Mouse (Mus musculus): ENCODE measurements around the gene Gm20498.

Gm20498 gene

DNA sequence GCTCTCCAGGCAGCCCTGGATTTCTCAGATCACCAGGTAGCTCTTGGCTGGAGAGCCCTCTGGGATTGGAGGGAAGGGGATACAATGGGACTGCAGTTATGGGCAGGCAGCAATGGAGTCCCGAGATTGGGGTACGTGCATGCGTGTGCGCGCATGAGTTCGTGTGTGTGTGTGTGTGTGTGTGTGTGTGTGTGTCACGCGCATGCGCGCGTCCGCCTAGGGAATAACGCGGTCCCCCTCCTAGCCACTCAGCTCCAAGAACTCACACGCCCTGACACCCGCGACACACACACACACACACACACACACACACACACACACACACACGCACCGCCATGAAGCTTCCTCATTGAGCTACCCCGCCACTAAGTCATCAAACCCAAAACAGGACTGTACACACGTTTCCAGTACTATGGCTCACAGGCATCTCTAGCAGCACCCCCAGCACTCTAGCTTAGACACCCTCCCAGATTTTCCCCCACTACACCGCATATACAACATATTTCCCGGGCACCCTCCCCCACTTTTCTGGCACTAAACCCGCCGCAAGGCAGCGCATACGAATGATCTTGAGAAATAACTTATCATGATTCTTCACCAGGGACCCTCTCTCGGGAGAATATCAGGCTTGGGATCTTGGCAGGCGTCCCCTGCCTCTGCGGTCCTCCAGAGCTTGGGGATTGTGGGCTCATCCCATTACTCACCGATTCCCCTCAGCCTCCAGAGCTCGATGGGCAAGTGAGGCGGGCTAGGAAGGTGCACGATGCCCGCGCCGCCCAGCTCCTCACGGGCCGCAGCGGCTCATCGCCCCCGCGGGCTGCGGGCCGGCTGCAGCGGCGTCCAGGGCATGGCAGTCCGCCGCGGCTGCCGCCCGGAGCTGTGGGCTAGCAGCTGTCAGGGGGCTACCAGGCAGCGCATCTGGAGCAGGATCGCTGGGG is 200.5 kb downstream of the Gm20498 start:
- DNase-seq, result no peak

DNA sequence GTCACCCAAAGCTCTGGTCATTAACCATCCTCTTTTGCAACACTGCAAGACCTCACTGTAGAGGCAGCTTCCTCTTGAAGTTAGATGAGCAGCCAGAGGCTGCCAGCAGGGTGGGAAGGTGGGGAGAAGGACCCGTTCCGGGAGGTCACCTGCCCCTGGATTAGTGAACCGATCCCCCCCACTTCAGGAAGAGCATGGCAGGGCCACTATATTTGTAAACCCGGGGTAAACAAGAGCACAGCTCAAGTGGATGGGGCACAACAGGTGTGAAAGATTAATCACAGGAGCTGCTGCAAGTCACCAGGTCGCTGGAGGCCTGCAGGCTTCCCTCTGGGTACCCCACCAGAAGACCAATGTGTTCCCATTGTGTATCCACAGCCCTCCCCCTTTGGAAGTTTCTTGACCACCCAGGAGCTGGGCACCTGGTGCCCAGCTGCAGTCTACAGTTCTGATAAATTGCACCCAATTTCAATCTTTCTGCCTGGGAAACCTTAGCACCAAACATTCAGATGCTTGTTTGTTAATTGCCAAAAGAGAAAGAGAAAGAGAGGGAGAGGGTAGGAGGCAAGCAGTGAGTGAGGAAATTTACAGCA is 201.6 kb downstream of the Gm20498 start:
- no peak for DNase-seq

DNA sequence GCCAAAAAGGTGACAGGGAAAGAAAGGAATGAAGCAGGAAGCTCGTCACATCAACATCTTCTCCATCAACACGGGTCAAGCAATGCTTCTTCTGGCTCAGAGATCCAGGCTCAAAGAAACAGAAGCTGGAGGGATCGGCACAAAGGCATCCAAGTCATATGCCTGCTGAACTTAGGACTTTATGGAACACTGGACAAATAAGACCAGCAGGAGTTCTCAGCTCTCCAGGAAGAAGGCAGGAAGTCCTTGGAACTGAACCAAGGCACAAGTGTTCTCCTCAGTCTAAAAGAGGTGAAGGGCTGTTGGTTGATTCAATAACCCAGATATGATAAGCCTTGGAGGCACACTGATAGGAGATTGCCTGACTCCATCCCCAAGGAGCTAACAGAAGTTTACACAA is 207.7 kb downstream of the Gm20498 start:
- no peak for DNase-seq

DNA sequence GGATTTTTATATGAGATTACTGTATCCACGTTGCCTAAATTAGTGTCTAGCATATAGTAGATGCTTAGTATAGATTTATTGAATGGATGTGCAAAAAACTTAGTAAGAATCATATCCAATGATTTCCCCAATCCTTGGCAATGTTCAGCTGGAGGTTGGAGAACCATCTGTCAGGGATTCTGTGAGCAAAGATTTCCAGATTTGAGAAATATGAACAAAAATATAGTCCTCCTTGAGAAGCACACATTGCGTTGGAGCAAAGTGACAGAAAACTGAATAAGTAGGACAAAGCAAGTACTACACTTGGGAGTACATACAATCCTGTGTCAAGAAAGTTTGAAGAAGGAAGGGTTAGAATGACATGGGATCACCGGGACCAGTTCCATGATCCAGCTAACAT is 208.6 kb downstream of the Gm20498 start:
- no peak for DNase-seq

DNA sequence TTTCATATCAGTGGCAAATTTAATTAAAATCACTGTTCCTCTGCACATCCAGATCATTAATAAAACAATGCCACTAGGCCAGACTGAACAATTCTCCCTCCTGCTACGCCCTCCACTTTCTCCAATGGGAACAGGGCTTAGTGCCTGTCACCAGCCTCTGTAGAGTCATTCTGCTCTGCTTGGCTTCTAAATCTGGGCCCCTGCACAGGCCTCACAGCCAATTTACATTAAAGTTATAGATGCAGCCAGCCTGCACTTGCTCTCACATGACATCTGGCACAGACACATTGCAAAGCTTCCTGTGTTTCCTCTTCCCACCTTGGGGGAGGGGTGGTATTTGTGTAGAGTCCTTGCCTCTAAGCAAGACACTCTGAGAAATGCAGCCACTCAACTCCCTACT is 211.7 kb downstream of the Gm20498 start:
- DNase-seq, result no peak

DNA sequence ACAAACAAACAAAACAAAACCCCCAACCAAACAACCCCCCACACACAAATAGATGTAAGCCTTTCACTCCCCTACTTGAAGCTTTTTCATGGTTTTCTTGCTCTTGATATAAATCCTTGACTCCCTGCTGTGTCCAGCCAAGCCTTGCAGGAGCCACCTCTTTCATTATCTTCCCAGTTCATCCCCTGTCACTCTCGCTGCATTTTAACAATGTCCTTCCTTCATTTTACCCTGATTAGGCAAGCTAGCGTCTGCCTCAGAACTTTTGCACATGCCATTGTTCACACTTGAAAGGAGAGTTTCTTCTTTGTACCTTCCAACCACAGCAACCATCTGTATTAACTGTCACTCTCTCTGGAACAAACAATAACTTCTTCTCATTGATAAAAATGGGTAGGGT is 214.9 kb downstream of the Gm20498 start:
- DNase-seq, result no peak

DNA sequence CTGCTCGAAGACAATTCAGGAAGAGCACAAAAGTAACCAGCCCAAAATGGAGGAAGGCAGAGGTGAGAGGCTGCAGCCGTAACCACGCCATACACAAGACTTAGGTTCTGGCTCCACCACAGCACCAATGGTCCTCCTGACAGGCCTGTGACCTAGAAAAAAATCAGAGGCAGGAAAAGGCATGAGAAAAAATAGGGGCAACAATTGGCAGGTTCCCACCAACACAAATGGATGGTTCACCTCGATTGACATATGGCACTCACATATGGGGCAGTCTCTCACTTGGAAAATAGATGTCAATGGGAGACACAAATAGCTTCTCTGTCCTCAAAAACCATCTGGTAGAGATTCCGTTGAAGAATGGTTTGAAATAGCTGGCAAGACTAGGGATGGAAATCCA is 216.8 kb downstream of the Gm20498 start:
- no peak for DNase-seq

Data from lung, postnatal 36 days (tissue).